Mouse (Mus musculus): ENCODE measurements around the gene Rapgef4.
"Not testable (repeated sequence)": the region's sequence is repeated elsewhere in the genome, so short reads cannot be mapped to it uniquely, and the experiment has no call there.

Rapgef4 gene

DNA sequence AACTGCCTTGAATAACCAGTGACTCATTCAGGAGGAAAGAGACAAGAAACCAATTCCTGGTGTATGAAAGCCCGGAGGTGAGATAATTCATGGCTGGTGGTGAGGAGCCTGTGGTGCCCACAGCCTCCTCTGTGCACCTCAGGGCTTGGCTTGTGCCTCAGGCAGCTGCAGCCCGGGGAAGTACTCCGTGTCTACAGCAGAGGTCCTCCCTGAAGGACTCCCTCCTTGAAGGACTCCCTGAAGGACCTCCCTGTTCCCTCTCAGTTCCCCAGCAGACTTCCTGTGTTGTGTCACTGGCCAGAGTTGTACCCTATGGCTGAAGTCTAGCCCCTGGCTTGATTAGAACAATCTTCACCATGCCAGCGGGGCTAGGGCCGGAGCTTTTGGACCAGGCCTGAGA lies 50.7 kb downstream of the Rapgef4 start:
- no peak for DNase-seq

DNA sequence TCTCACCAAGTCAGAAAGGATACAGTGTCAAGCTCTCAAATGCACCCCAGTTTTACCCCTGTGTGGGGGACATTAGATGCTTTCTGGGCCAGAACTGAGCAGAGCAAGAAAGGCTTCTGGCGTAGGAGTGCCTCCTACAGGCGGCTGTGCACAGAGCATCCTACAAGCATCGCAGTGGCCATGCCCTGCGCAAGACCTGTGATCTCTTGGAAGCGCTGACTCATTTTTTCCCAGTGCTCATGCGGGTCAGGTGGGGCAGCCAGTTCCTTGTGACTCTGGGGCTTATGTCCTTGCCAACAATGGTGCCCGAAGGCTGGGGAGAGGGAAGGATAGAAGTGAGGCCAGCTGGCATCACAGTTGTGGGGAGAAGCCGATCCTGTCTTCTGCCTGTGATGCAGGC lies 54.6 kb downstream of the Rapgef4 start:
- DNase-seq, result peak; percentile 31

DNA sequence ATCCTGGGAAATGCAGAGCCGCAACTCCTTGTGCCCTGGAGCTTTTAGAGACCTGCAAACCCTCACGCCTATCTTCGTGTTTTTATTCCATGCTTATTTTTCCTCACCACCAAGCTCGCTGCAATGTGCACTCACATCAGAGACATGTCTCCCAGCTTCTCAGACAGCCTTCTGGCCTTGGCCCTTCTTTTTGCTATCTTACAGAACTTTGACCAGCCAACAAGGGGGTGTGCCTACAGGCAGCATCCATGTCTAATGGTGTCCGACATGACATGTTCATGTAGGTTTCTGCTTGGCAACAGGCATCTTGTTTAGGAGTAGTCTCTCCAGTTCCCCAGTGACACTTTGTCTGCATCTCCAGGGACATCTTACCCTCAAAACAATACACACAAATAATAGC lies 56.3 kb downstream of the Rapgef4 start:
- DNase-seq, result no peak

DNA sequence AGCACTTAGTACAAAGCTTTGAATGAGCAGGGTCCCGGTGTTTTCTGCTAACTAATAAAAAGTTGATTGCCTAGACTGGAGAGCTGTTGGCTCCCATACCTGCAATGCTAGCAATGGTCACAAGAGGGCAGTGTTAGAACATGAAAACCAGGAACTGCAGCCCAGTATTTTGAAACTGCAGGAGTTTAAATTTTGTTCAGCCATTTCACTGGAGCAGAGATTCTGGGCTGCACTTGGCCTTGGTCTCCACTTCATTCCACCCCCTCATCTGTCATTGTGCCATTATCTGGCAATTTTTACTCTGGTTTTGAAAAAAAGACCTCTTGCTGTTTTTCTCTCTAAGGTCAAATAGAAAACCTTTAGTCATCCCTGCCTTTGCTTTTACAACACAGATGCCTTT lies 57.2 kb downstream of the Rapgef4 start:
- peak; percentile 85 for DNase-seq

DNA sequence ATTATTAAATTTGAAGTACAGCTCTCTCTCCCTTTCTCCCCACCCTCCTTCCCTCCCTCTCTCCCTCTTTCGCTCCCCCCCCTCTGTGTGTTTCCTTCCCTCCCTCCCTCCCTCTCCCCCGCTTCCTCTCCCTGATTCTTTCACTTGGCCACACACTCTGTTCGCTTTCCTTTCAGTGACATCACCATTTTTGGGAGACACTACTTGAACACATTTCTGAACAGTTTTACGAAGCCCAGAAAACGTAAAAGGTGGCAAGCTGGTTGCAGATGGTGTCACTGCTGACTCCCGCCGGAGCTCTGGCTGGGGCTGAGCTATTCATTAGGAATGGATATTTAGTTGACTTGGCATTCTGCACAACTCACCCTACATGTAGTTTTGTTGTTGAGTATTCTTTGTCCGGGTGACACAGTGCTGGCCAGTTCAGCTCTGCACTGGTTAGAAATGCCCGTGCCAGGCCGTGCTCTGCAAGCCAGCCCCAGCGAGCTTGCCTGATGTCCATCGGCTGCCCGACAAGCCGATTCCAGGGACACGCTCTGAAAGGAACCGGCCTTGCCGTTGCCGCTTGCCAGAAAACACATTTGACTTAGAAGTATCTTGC lies 57.7 kb downstream of the Rapgef4 start:
- peak; percentile 65 for DNase-seq

DNA sequence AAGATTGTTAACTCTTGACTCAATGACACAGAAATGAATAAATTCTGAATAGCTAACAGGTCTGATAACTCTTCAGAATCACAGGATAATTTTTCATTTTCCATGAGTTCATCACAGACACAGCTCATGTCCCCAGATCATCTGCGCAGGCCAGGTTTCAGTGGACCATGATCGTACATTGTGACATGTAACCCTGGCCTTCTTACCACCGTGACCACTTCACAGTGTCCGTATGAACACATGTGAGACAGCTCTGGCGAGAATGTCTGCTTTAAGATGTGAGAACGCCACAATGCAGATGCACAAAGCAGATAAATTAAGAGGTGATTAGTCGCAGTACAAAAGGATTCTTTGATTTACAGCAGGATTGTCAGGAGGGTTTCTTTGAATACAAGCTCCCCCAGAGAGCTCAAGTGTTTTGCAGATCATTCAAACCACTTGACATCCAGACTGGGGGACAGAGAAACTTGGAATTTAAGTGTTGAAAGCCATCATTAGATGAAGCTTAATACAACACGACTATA lies 58.5 kb downstream of the Rapgef4 start:
- peak; percentile 27 for DNase-seq

DNA sequence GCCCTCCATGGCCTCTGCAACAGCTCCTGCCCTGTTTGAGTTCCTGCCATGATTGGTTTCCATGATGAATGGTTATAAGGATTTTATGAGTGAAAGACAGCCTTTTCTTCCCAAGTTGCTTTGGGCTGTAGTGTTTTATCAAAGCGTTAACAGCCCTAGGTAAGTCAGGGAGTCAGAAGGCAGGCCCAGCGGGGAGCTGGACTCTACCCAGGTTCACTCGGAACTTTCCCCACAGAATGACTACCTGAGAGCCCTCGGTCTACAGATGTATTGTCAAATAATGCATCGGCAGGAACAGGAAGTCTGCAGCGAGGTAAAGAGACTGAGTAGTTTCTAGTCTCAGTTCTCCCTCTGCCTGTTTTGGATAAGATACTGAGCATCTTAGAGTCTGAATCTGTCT lies 60.0 kb downstream of the Rapgef4 start:
- no peak for DNase-seq

DNA sequence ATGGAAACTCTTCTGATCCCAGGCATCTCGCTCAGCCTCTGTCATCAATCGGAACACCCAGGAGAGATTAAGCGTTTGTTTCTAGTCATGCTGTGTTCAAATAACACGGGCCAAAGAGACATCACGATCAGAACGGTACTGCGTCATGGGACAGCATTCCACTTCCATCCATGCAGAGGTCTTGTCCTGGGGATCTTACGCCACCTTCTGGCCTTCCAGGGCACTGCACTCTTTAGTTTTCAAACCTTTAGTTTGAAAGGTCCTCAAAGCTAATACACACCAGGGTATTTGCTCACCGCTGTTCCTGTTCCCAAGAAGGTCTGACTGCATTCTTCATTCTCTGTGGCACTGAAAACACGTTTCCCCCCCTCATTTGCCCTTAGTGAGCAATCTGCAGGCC lies 61.1 kb downstream of the Rapgef4 start:
- DNase-seq, result no peak

DNA sequence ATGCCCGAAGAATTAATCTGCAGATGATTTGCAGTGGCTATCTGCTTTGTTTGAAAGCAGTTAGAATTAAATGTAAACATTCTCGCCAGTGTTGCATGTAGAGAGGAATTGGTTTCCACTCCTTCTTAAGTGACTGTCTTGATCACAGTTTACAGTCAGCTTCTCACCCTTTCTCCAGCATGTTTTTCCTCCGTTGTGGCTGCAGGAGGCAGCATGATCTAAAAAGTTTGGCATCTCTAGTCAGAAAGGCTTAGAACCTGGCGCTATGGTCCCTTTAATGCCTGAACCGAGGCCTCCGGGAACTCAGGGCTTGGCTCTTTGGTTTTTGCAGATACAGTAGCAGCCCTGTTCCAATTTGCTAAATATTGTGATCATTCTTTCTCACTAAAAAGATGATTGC lies 63.2 kb downstream of the Rapgef4 start:
- DNase-seq, result no peak

DNA sequence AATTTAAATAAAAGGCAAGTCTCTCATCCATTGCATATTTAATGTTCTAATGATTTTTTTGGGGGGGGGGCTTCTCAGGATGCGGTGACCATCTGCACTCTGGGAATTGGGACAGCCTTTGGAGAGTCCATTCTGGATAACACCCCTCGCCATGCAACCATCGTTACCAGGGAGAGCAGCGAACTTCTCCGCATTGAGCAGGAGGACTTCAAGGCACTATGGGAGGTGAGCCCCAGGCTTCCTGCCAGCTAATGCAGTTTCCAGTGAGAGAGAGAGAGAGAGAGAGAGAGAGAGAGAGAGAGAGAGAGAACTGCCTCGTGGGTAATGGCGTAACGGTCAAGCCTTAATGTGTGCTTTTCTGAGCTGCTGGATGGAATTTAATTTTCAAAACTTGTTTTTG lies 64.0 kb downstream of the Rapgef4 start:
- DNase-seq, result no peak

DNA sequence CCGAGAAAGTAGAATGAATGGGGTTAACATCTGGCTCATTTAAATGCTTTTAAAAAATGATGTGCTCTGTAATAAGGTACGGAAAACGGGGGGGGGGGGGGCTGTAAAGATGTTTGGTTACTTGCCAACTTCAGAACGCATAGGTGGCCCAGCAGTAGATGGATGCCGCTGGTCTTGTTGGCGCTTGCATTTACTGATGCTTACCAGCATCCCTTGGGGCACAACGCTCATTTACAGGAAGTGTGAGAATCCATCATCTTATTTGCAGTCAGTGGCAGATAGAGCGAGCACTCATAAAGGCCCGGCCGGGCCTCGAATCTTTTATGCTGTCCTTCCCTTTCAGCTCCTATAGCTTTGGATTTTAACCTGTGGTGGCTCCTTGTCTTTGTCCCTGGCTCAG lies 64.6 kb downstream of the Rapgef4 start:
- DNase-seq, result no peak

DNA sequence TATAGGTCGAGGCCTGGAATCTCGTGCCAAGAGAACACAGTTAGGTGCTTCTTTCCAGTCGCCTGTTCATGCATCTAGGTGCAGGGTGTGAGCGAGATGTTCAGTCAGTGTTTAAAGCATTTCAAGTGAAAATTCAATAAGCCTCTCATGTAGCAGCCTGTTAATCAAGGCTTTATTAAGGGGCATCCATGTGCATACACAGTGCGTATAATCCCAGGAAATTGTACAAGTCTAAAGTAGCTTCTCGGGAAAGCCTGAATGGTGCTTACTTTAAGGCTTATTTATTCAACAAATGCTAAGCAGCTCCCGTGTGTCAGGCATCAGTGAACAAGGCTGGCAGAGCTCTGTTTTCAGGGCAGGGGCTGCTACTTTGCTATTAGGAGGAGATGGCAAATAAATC lies 69.4 kb downstream of the Rapgef4 start:
- DNase-seq, result peak; percentile 32

DNA sequence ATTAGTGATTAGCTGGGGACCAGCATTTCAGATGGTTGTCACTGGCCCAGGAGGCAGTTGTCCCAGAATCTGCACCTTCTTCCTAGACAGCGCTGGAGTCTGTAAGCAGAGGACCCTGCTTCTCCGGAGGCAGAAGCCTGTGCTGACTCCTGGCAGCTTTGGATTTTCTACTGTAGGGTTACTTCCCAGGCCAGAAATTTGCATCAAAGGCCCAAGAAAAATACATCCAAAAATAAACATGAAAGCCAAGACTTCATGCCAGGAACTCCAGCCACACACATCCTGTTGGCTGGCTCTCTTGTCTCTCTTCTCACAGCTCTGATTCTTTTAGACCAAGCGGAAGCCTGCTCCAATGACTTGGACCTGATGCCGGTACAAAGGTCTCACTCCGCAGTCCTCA lies 73.2 kb downstream of the Rapgef4 start:
- no peak for DNase-seq

DNA sequence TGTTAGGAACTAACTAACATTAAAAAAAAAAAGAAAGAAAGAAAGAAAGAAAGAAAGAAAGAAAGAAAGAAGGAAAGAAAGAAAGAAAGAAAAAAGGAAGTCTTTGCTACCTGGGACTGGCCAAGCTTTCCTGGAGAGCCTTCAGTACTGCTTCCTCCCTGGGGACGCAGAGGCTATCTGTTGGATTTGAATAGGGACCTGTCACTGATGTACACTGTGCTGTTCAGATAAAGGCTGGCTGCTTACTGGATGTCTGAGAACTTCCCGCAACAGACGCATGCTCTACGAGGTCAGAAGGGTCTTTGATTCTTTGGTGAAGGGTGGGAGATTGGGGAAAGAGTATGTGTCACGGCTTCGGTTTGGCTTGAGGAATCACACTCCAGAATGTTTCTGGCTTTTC lies 73.7 kb downstream of the Rapgef4 start:
- DNase-seq, result no peak

DNA sequence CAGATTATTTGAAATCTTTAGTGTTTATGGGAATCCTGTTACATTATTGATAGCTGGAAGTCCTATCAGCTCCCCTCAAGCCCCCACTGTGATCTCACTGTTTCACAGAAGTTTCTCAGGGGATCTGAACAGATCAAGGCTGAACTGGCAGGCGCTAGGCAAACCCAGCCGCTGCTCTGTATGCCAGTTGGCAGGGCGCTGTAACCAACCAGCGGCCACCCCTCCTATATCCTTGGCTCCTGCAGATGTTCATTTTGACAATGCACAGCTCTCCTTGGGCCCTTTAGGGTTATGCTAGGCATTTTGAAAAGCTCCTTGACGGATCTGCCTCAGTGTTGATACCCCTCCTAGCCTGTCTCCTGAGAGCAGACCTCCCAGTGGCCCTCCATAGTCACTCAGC lies 74.4 kb downstream of the Rapgef4 start:
- DNase-seq, result no peak

DNA sequence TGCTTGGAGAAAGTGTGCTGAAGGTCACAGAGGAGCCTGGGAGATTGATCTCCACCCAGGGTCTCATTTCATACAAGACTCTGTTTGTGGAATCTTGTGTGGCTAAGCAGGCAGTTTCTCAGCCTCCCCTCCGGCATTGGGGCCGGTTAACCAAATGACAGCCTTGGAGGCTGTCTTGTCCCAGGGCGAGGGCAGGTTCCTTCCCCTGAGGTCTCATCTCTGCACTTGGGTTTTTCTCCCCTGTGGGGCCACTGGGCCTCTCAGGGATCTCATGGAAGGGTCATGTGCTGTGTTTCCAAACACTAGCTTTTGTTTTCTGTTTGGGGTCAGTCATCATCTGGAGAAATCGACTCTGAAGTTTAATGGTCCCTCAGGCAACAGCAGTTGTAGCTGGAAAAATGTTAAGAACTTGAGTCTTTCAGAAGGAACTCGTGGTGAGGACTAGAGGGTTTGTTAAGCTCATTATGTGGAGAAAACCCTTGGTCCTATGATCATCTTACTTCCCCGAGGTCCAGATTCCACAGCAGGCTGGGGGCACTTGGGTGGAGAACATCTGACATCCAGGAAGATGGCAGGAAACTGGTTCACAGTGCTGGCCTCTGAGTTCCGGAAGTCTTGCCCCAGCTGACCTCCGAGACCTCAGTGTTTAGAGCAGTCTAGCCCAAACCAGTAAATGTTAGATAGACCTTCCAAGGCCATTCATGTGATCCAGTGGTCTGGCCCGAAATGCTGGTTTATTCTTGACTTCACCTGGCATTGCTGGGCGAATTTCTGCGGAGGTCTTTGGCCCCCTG lies 75.2 kb downstream of the Rapgef4 start:
- DNase-seq, result no peak

DNA sequence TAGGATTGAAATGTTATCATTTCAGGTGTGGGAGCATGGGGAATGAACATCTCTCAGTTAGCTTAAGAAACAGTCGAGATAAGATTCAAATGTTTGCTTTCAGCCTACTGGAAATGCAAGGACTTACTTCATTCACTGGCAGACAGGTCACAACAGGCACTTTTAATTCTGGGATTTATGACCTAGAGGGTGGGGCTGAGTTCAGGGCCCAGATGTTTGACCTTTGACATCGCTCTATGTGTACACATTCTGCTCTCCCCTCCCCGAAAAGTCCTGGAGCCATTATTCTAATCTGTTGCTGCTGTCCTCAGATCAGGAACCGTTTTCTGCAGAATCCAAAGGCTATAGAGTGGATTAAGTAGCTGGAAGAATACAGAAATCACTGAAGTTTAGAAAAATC lies 81.9 kb downstream of the Rapgef4 start:
- DNase-seq, result no peak

DNA sequence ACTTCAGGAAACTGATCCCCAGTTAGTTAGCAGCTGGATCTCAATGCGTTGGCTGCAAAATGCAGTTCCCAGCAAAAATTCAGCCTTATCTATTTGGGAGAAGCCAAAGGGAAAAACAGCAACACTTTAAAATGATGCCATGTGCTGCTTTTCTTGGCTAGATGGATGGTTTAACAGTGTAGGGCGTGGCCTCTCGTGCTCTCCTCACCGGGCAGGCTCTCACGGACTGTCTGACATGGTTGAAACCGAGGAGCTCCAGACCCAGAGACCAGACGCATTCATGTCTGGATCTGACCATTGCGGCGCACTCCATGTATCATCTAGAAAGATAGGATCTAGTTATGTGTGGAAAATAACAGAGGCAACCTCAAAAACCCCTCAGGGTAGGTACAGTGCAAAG lies 87.5 kb downstream of the Rapgef4 start:
- DNase-seq, result no peak

DNA sequence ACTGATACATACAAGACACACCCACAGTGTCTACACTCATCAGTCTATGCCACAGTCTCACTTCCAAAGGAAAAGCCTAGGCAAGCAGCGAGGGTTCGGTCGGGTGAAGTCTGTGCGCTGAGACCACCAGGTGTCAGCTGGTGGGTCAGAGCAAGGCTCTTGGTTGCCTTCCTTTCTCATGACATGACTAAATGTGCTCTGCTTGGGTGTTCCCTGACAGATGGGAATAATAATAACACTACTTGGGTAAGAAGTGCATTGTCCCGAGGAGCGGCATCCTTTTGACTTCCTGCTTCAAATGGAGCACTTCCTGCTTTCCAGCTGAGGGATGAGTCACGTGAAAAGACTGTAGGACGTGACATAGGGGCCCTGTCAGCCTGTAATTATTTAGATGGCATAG lies 89.0 kb downstream of the Rapgef4 start:
- no peak for DNase-seq

DNA sequence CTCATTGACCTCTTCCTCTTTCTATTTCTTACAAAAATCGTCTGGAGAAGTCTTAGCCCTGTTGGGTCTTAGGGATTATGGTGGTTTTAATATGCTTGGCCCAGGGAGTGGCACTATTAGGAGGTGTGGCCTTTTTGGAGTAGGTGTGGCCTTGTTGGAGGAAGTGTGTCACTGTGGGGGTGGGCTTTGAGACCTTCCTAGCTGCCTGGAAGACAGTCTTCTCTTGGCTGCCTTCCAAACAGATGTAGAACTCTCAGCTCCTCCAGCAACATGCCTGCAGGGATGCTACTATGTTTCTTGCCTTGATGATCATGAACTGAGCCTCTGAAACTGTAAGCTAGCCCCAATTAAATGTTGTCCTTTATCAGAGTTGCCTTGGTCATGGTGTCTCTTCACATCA lies 92.1 kb downstream of the Rapgef4 start:
- DNase-seq, result not testable (repeated sequence)

DNA sequence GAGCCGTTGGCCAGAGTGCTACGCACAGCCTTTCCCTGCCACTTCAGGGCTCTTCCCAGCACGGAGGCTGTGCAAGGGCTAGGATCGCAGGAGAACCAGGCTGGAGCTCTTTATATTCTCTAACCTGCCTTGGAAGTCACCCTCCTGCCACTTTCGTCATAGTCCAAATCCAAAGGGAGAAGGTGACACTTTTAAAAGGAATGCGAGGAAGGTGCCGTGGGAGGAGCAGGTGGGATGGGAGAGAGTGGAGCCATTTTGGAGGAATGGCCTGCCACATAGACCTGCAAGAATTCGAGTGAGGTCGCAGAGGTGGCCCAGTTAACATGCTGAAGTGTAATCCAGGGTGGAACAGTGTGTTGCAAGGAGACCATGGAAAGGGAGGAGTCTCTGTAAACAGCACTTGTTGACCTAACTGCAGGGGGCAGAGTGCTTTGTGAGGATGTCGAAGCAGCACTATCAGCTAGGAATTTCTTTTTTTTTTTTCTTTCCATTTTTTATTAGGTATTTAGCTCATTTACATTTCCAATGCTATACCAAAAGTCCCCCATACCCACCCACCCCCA lies 94.0 kb downstream of the Rapgef4 start:
- DNase-seq, result no peak

DNA sequence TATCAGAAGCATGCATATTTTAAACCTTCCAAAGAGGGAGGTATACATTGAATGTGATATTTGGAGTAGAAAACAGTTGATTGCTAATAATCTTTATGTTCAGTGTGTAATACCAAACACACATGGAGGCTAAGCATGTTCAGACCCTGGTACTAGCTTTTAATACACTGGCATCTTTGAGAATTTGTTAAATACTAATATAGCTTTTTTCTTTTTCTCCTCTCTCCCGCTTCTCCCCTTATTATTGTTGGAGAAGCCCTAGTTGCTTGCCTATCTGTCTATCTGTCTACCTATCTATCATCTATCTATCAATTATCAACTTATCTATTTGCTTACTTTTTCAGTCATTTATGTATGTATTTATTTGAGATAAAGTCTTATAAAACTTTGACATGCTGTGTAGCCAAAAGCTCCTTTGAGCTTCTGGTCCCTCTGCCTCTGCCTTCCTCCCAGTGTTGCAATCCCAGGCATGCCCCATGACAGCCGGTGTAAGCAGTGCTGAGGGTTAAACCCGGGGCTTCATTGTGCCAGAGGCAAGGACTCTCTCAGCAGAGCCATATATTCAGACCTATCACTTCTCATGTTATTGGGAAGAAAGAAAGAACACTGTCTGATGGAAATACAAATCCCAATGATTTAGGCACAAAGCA lies 96.6 kb downstream of the Rapgef4 start:
- no peak for DNase-seq

DNA sequence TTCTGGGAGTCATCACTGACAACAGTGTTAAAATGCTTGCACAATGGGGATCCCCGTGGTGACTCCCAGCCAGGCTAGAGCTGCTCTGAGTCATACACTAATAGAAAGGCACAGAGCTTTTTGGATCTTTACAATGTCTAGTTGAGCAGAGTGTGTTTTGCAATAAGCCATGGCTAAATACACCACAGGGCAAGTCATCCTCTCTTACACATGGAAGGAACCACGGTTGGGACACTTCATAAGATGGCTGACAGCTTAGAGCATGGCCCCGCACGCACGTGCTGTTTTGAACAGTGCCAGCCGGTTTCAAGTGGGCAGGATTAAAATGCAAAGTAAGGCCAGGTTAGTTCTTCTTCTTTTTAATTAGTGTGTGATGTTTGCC lies 97.1 kb downstream of the Rapgef4 start:
- DNase-seq, result no peak

DNA sequence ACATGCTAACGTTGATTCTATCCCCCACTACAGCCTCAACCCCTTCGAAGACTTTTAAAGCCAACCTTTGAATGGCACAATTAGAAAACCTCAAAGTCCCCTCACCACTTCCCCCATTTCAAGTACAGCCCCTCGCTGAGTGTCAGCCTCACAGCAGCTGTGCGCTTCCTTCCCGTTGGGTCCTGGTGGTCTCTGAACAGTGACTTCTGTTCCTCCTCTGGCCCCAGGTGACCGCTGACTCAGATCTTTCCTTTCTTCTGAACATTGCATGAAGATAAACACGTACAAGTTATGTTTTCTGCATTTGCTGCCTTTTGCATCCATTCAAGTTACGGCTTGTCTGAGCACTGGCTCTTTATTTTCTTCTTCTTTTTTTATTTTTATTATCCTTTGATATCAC lies 98.1 kb downstream of the Rapgef4 start:
- no peak for DNase-seq

Data from retina, postnatal 1 day (tissue).